Mouse (Mus musculus) cerebellum, adult 2 months (tissue): ENCODE results near the gene Hnrnpa3.

Experiments used
- CTCF ChIP-seq: fragments of 200-500 bp; IDR thresholded peaks from 2 replicates; pipeline ENCODE4 v1.5.1; 2011; ENCODE audit warnings: low read depth, mild to moderate bottlenecking, control low read depth, low read length, moderate library complexity, borderline replicate concordance; ENCODE audit not compliant: insufficient read depth
- POLR2A ChIP-seq: fragments of 200-500 bp; IDR thresholded peaks from 2 replicates; pipeline ENCODE4 v1.6.1; 2011; ENCODE audit warnings: low read length, control low read depth, borderline replicate concordance; ENCODE audit not compliant: insufficient read depth

DNA sequence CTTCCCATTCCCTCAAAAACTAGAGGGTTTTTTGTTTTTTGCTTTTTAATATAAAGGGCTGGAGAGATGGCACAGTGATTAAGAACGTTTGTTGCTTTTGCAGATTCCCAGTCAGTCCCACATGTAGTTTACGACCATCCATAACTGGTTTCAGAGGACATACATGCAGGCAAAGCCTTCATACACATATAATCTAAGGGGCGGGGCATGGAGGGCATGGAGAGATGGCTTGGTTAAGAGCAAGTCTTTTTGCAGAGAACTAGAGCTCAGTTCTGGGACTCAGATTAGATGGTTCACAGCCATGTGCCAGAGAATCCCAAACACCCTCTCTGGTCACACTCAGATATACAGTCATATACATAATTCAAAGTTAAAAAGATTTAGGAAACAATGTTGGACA, 13.5 kb downstream of the Hnrnpa3 start:
- TF ChIP-seq CTCF: no peak
- no peak for TF ChIP-seq POLR2A
